Mouse (Mus musculus): ENCODE measurements at regions not wholly inside any gene's neighbourhood (a gene's known extent, or its start where the extent isn't known, plus 50 kb on each side); places are given as distances from the start of the nearest gene placed in this dataset.
A peak's percentile ranks its signal among the peaks of the same experiment; 100 is the strongest.
"Not testable (repeated sequence)": the region's sequence is repeated elsewhere in the genome, so short reads cannot be mapped to it uniquely, and the experiment has no call there.

- no peak for DNase-seq (ENCODE audit: low spot score in 2 of 2)
Measured at GRCm38 (mm10) chr1:30751138-30751907, 122.4 kb downstream of the Phf3 start.

GRCm38 (mm10) chr1:30741955-30742354, 131.8 kb downstream of the Phf3 start:
- DNase-seq (ENCODE audit: low spot score in 2 of 2), result no peak

GRCm38 (mm10) chr1:30740831-30741230, 132.9 kb downstream of the Phf3 start:
- DNase-seq (ENCODE audit: low spot score in 2 of 2), result peak in 1 of 2 experiments; percentile 86

- DNase-seq (ENCODE audit: low spot score in 2 of 2), result no peak
Measured at GRCm38 (mm10) chr1:30721519-30721918, 152.2 kb downstream of the Phf3 start.

- no peak for DNase-seq (ENCODE audit: low spot score in 2 of 2)
Measured at GRCm38 (mm10) chr1:30720829-30721228, 152.9 kb downstream of the Phf3 start.

- no peak for DNase-seq (ENCODE audit: low spot score in 2 of 2)
Measured at GRCm38 (mm10) chr1:30718578-30718977, 155.1 kb downstream of the Phf3 start.

- no peak for DNase-seq (ENCODE audit: low spot score in 2 of 2)
Measured at GRCm38 (mm10) chr1:30716346-30716745, 157.4 kb downstream of the Phf3 start.

- DNase-seq (ENCODE audit: low spot score in 2 of 2), result peak in 1 of 2 experiments; percentile 67
Measured at GRCm38 (mm10) chr1:30701116-30701515, 172.6 kb downstream of the Phf3 start.

GRCm38 (mm10) chr1:30700399-30701081, 173.2 kb downstream of the Phf3 start:
- peak in 1 of 2 experiments; percentile 64 for DNase-seq (ENCODE audit: low spot score in 2 of 2)

- no peak for DNase-seq (ENCODE audit: low spot score in 2 of 2)
Measured at GRCm38 (mm10) chr1:30696342-30696741, 177.4 kb downstream of the Phf3 start.

GRCm38 (mm10) chr1:30685318-30685717, 188.4 kb downstream of the Phf3 start:
- DNase-seq (ENCODE audit: low spot score in 2 of 2), result peak in 1 of 2 experiments; percentile 60

GRCm38 (mm10) chr1:30683889-30684288, 189.8 kb downstream of the Phf3 start:
- DNase-seq (ENCODE audit: low spot score in 2 of 2), result no peak

- no peak for DNase-seq (ENCODE audit: low spot score in 2 of 2)
Measured at GRCm38 (mm10) chr1:30639807-30640206, 233.9 kb downstream of the Phf3 start.

GRCm38 (mm10) chr1:30632760-30633159, 241.0 kb downstream of the Phf3 start:
- DNase-seq (ENCODE audit: low spot score in 2 of 2), result peak in 1 of 2 experiments; percentile 28

GRCm38 (mm10) chr1:30627796-30628195, 245.9 kb downstream of the Phf3 start:
- DNase-seq (ENCODE audit: low spot score in 2 of 2), result not testable (repeated sequence)

- DNase-seq (ENCODE audit: low spot score in 2 of 2), result no peak
Measured at GRCm38 (mm10) chr1:30595122-30595730, 278.5 kb downstream of the Phf3 start.

- DNase-seq (ENCODE audit: low spot score in 2 of 2), result peak in 1 of 2 experiments; percentile 59
Measured at GRCm38 (mm10) chr1:30594036-30594435, 279.7 kb downstream of the Phf3 start.

GRCm38 (mm10) chr1:30590721-30591120, 283.0 kb downstream of the Phf3 start:
- DNase-seq (ENCODE audit: low spot score in 2 of 2), result peak in 1 of 2 experiments; percentile 10

- no peak for DNase-seq (ENCODE audit: low spot score in 2 of 2)
Measured at GRCm38 (mm10) chr1:30588885-30589284, 284.8 kb downstream of the Phf3 start.

GRCm38 (mm10) chr1:30588336-30588735, 285.4 kb downstream of the Phf3 start:
- peak; percentile 18 to 54 for DNase-seq (ENCODE audit: low spot score in 2 of 2)

- peak; percentile 20 to 68 for DNase-seq (ENCODE audit: low spot score in 2 of 2)
Measured at GRCm38 (mm10) chr1:30584806-30585205, 288.9 kb downstream of the Phf3 start.

- DNase-seq (ENCODE audit: low spot score in 2 of 2), result no peak
Measured at GRCm38 (mm10) chr1:30583860-30584259, 289.9 kb downstream of the Phf3 start.

- no peak for DNase-seq (ENCODE audit: low spot score in 2 of 2)
Measured at GRCm38 (mm10) chr1:30564757-30565156, 309.0 kb downstream of the Phf3 start.

Data from frontal cortex, postnatal 36 days (tissue).